Mouse (Mus musculus) right cerebral cortex, postnatal 36 days (tissue): ENCODE data around the gene Gm3278.
"Not testable (repeated sequence)": the region's sequence is repeated elsewhere in the genome, so short reads cannot be mapped to it uniquely, and the experiment has no call there.

ENCODE experiments used
- DNase-seq, 2 experiments: peaks; one replicate each; pipeline ENCODE4 v3.0.0; 2022; ENCODE audit warnings: low spot score in 2 of 2, mixed read lengths in 1 of 2

Gm3278 gene

DNA sequence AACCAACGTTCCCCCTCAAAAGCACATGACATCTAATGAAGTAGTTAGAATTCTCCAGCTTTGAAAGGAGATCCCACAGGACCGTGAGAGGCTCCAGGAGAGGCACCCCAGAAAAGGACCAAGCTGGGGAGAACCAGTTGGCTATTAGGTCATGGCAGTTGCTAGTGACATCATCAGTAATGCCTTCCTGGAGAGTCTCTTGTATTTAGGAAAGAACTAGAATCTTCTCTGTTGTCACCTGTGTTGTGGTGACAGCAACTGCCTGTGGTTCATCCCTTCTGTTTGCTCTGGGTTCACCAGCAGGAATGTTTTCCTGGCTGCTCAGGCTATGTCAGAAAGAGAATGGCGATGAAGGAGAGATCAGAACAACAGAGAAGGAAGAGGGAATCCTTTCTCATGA lies at the start of gene Gm3278:
Gm3278 (plus strand) TSS at position 301 of the 400 bp plus-strand sequence.
- DNase-seq: not testable (repeated sequence)

GRCm38 (mm10) chr14:4855299-4855980 lies 36.8 kb upstream of the Gm3278 start, which contains the start of gene Gm3264:
Gm3264 (plus strand) TSS chr14:4855576.
- DNase-seq: not testable (repeated sequence)
